Mouse (Mus musculus) ovary, postnatal 10 days (tissue): ENCODE results near the gene Inpp5k.

ENCODE experiments used
- DNase-seq: peaks from one replicate; pipeline ENCODE4 v3.0.0; 2022; ENCODE audit warnings: low spot score

Inpp5k gene

GRCm38 (mm10) chr11:75654471-75655390 lies 23.9 kb downstream of the Inpp5k start:
- no peak for DNase-seq

GRCm38 (mm10) chr11:75655621-75656545 lies 25.1 kb downstream of the Inpp5k start:
- peak; percentile 72 for DNase-seq

- no peak for DNase-seq
Measured at GRCm38 (mm10) chr11:75656621-75657590, 26.1 kb downstream of the Inpp5k start.

GRCm38 (mm10) chr11:75657841-75658240 lies 27.1 kb downstream of the Inpp5k start:
- DNase-seq = no peak

- no peak for DNase-seq
Measured at GRCm38 (mm10) chr11:75658311-75658710, 27.5 kb downstream of the Inpp5k start.

GRCm38 (mm10) chr11:75658996-75659750 lies 28.4 kb downstream of the Inpp5k start:
- no peak for DNase-seq

- no peak for DNase-seq
Measured at GRCm38 (mm10) chr11:75660081-75660590, 29.3 kb downstream of the Inpp5k start.

- DNase-seq = no peak
Measured at GRCm38 (mm10) chr11:75660941-75661800, 30.4 kb downstream of the Inpp5k start.

- DNase-seq = no peak
Measured at GRCm38 (mm10) chr11:75662131-75662530, 31.3 kb downstream of the Inpp5k start.

- no peak for DNase-seq
Measured at GRCm38 (mm10) chr11:75666296-75666695, 35.5 kb downstream of the Inpp5k start.

GRCm38 (mm10) chr11:75668621-75669020 lies 37.8 kb downstream of the Inpp5k start:
- no peak for DNase-seq

GRCm38 (mm10) chr11:75669176-75669852 lies 38.5 kb downstream of the Inpp5k start:
- DNase-seq = no peak

- DNase-seq = no peak
Measured at GRCm38 (mm10) chr11:75669853-75670200, 39.0 kb downstream of the Inpp5k start.

GRCm38 (mm10) chr11:75671426-75672180 lies 40.8 kb downstream of the Inpp5k start:
- DNase-seq = no peak

- no peak for DNase-seq
Measured at GRCm38 (mm10) chr11:75673411-75673810, 42.6 kb downstream of the Inpp5k start.

GRCm38 (mm10) chr11:75674875-75675274 lies 44.1 kb downstream of the Inpp5k start:
- no peak for DNase-seq

GRCm38 (mm10) chr11:75677881-75678746 lies 47.3 kb downstream of the Inpp5k start:
- no peak for DNase-seq
